Mouse (Mus musculus): ENCODE measurements around the gene Mfsd12.

Gene Mfsd12

GRCm38 (mm10) chr10:81356352-81356990 lies 820 bp upstream of the Mfsd12 start:
- DNase-seq (ENCODE audit: low read depth) = no peak

GRCm38 (mm10) chr10:81358209-81358608 lies 918 bp downstream of the Mfsd12 start:
- no peak for DNase-seq (ENCODE audit: low read depth)

DNA sequence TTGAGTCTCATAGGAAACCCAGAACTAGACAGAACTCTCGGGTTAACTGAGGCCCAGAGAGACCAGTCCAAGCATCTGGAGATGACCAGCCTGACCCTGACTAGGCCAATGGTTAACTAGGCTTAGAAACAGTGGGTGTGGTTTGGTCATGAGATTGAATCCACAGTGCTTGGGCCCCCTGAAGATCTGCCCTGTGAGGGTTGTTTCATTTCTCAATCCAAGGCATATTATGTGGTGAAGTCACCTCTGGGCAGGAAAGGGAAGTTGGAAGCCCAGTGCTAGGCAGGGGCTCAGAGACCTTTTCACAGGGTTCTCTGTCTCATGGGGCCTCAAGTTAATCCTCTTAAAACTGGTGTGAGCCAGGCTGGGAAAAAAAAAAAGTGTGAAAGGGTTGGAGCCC lies 1.6 kb downstream of the Mfsd12 start:
- no peak for DNase-seq (ENCODE audit: low read depth)

DNA sequence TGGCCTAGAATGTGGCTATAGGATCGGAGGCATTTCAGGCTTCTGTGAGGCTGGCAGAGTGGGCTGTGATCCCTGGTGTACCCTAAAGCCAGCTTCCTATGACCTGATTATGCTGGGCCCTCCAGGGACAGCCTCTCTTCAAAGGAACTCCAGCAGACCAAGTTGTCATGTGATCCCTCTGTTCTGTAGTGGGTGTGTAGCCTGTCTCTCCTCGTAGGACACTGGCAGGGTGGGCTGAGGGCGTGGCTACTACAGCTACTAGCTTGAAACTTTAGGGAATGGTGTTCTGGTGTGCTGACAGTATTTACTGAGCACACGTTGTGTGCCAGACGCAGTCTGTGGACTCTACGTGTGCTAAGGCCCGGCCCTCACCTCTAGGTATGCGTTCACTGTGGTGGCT lies 3.4 kb downstream of the Mfsd12 start:
- no peak for DNase-seq (ENCODE audit: low read depth)

DNA sequence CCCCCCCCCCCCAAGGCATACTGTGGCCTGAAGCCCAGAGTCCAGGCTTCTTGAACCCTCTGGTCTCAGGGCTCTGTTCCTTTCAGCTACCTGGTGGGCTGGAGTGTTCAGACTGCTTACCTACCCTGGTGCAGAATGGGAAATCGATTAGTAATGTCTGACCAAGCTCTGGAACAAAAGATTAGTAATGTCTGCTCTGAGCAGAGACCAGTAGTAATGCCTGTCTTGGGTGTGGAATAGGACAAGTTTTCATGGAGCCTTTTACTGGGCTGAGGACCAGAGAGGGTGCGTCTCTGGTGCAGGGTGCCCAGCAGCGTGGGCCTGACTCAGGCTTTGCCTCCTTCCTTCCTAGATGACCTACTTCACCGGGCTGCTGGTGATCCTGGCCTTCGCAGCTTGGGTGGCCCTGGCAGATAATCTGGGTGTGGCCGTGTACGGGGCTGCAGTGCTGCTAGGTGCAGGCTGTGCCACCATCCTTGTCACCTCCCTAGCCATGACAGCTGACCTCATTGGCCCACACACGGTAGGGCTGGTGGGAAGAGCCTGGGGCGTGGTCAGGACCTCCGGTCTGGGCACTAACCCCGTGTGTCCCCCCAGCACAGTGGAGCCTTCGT lies 5.2 kb downstream of the Mfsd12 start:
- no peak for DNase-seq (ENCODE audit: low read depth)

- DNase-seq (ENCODE audit: low read depth) = no peak
These were observed 6.4 kb downstream of the Mfsd12 start for GRCm38 (mm10) chr10:81363436-81364346.

DNA sequence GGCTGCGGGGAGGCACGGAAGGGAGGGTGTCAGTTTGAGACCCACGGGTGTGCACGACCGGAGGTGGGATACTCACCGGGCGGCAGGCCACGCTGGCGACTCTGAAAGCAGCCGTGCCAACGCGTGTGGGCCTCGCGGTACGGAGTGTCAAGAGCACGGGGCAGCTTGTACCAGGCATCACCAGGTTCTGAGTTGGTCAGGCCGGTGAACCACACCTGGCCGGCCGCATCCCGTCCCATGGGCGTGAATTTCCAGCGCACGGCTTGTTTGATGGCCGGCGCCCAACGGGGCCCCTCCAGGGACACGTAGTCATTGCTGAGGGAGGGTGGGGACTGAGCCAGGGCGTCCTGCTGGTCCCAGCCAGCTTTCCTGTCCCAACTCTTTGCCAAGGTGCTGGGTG lies 7.4 kb downstream of the Mfsd12 start:
- no peak for DNase-seq (ENCODE audit: low read depth)

DNA sequence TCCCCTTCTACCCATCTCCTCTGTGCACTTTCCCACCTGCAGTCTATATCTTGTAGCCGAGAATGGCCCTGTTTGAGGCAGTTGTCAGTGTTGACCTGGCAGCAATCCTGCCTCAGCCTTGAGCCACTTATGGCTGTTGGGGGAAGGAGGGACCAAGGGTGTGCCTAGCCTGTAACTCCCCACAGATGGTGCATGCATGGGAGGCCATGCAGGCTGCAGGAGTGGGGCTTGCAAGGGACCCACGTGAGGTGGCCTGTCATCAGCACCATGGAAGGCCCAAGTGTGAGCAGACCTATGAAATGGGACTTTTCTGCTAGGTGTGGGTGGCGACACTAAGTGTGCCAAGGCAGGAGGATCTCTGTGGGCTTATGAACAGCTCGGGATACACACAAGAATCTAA lies 7.8 kb downstream of the Mfsd12 start:
- no peak for DNase-seq (ENCODE audit: low read depth)

DNA sequence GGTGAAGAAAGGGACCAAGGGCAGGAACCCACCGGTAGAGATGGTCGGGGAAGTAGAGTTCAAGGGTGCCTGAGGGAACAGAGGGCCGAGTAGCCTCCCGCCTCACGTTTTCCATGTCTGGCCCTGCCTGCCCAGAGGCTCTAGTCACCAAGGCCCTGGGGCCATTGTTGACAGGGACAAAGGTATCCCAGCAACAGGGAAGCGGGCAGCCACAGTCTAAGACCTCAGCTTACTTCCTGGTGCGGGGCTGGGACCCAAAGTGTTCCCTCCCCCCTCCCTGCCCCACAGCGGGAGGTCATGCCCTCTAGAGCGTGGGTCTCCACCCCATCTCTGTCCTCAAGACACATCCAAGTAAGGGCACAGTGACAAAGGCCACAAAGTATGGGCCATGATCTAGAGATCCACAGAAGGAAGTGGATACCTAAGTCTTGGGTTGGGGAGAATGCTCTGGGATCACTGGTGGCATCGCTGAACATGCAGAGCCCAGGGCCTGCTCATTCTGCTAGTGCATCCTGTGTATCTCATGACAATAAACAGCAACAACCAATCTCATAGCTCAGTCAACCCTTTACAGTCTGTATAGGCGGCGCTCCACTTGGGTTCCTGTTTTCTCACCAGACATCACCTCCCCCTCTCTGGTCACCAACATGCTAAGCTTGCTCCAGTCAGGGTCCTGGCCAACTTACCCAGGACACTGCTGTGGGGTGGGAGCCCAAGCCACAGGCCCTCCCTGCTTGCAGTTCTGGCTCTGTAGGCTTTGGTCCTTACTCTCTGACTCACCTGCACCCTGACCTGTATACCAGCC lies 8.6 kb downstream of the Mfsd12 start, which contains the start of gene 4930404N11Rik:
4930404N11Rik (minus strand) TSS at position 145 of the 805 bp plus-strand sequence.
- DNase-seq (ENCODE audit: low read depth) = no peak

- no peak for DNase-seq (ENCODE audit: low read depth)
These were observed 9.4 kb downstream of the Mfsd12 start for GRCm38 (mm10) chr10:81366477-81367206.

GRCm38 (mm10) chr10:81367207-81367495 lies 9.9 kb downstream of the Mfsd12 start:
- DNase-seq (ENCODE audit: low read depth) = no peak

- no peak for DNase-seq (ENCODE audit: low read depth)
These were observed 18.0 kb downstream of the Mfsd12 start for GRCm38 (mm10) chr10:81375322-81375721.

DNA sequence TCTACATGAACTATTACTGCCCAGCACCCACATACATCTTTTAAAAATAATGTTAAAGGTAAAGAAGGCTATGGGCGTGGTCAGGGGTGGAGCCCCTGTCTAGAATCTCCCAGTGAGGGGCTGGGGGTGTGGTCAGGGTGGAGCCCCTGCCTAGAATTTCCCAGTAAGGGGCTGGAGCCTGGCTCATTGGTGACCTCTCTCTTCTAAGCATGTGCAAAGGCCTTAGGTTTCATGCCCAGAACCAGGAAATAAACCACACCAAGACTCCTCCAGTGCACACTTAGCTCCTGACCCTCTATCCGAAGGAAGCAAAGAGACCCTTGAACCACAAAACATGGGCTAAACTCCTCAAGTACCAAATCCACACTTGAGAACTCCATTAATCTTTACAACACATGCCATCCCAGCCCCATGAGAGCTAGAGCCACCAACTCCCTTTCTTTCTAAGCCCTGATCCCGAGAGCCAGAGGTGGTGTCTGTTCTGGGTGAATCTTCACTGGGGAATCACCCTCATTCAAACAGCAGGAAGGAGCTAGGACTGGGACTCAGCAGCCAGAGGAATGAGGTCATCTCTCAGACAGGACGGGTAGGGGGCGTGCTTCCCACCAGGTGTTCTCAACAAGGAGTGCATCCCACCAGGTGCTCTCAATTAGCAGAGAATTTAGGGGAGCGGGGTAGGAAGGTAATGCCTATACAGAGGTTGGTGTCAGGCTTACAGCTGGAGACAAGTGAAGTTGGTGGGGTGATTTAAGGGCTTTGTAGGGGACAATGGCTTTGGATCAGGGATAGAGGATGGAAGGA lies 19.5 kb downstream of the Mfsd12 start:
- DNase-seq (ENCODE audit: low read depth) = no peak

DNA sequence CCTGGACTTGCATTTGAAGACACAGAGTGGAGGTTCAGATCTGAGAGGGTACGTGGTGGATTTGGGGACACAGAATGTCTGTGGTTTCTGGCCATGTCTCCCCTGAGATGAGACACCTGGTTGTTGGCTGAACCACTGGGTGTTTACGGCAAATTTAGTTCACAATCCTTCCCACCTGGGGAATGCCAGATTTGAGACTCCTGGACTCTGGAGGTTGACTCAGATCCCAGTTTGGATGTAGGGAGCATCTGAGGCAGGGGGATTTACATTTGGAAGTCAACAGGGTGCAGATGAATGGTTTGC lies 20.0 kb downstream of the Mfsd12 start:
- DNase-seq (ENCODE audit: low read depth) = no peak

DNA sequence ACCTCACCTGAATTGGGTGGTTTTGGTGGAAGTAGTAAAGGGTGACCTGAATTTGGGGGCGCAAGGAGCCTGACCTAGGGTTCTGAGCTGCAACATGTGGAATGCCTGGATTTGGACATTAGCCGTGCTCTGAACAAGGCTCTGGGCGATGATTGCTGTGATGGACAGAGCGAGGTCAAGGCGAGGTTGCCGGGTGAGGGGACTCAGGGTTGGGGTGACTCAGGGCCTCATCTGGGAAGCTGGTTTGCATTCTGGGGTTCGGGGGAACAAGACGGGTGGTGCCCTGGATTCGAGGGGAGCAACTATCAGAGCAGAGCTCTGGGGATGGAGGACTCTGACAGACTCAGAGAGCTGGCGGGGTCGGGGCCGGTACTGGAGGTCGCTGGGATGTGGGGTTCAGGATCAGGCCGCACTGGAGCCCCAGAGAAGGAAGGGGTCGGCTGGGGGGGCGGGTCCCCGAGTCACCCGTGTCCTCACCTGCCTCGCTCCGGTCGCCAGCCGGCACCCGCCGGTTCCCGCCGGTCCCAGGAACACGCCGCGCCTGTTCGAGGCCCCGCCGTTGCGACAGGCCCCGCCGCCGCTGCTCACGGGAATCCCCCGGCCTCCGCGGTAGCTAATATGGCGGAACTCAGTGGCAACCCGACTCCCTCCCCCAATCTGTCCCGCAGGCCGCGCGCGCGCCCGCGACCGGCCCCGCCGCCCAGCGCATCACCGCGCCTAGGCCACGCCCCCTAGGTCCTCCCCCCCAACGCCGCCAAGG lies 20.7 kb downstream of the Mfsd12 start, which contains the start of gene Fzr1:
Fzr1 (minus strand) TSS at position 724 of the 760 bp plus-strand sequence.
- no peak for DNase-seq (ENCODE audit: low read depth)

GRCm38 (mm10) chr10:81378553-81379182 lies 21.4 kb downstream of the Mfsd12 start:
- DNase-seq (ENCODE audit: low read depth) = peak; percentile 100

- no peak for DNase-seq (ENCODE audit: low read depth)
These were observed 21.9 kb downstream of the Mfsd12 start for GRCm38 (mm10) chr10:81379183-81379553.

DNA sequence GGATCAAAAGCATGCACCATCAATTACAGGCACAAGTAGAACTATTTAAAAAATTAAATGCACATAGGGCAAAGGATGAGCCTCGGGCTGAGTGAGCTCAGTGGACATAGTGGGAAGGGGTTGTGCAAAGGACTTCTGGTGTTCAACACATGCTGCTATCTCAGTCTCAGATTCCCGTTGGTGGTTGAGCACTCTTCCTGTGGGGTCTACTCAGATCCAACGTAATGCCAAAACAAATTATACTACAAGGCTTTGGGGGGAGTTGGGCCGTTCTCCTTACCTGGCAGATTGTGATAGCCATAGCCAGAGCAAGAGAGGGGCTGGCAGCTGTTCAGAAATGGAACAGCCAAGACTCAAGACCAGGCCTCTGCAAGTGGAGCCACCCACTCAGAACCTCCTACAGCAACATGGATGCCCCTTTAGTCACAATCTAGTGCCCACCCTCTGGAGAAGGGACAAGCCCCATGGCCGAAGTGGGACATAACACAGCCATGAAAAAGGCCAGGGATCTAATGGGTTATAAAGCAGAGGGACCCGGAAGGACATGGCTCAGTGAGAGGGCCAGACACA lies 22.6 kb downstream of the Mfsd12 start:
- no peak for DNase-seq (ENCODE audit: low read depth)

GRCm38 (mm10) chr10:81382039-81382438 lies 24.7 kb downstream of the Mfsd12 start:
- peak; percentile 85 for DNase-seq (ENCODE audit: low read depth)

Measured in c-Kit-positive CD71-negative TER-119-negative erythroid progenitor cells, embryonic 14.5 days (primary cell).